Mouse (Mus musculus) left cerebral cortex, postnatal 14 days (tissue): Measurements from ENCODE around the gene Cpne1. TPM values are rescaled to one million over a fixed set of nuclear protein-coding genes. Genes with fewer than 3 reads are reported as not detected.
"Not testable (repeated sequence)": the region's sequence is repeated elsewhere in the genome, so short reads cannot be mapped to it uniquely, and the experiment has no call there.

Experiments
- DNase-seq, 2 experiments: peaks; one replicate each; pipeline ENCODE4 v3.0.0; 2021 to 2022; ENCODE audit warnings: low spot score in 2 of 2, mixed read lengths in 1 of 2
- intact Hi-C: fragments of 180-260 bp; cut with DNase I; formaldehyde crosslinking; loops from one replicate; pipeline ENCODE4 v1.15.1; 2025
- long read RNA-seq, 2 experiments: library from polyadenylated mRNA; stranded (forward); transcript quantifications; one replicate each; pipeline ENCODE4 v2.0.0; 2021
- total RNA-seq, 2 experiments: library from RNA; stranded (reverse); gene quantifications; 2 replicates each; pipeline ENCODE4 v1.2.3; 2021

Gene Cpne1
- total RNA-seq, result 10 to 100 TPM; 24.0 to 26.0 TPM
- long read RNA-seq, experiment 1, transcript Cpne1-203 (17 exons, 3,492 nt), result minor isoform, 5 of 23 reads
- long read RNA-seq, experiment 1, transcript Cpne1-202 (16 exons, 3,441 nt), result major isoform, 9 of 23 reads
- long read RNA-seq, experiment 1, partial matches to known transcripts, result 1 of 23 reads
- long read RNA-seq, experiment 1, other reads (novel, unspliced or antisense), result 8 of 23 reads
- long read RNA-seq, experiment 2, transcript Cpne1-202 (16 exons, 3,441 nt), result major isoform, 10 of 16 reads
- long read RNA-seq, experiment 2, partial matches to known transcripts, result 0 of 16 reads
- long read RNA-seq, experiment 2, other reads (novel, unspliced or antisense), result 4 of 16 reads

GRCm38 (mm10) chr2:156111358-156112079 lies at the start of gene Cpne1, which contains the start of gene Rbm12:
Cpne1 (minus strand) TSS chr2:156111965.
Rbm12 (minus strand) TSS chr2:156111978.
- intact Hi-C loops, result no loop called here
- DNase-seq, result peak; percentile 86 to 91

DNA sequence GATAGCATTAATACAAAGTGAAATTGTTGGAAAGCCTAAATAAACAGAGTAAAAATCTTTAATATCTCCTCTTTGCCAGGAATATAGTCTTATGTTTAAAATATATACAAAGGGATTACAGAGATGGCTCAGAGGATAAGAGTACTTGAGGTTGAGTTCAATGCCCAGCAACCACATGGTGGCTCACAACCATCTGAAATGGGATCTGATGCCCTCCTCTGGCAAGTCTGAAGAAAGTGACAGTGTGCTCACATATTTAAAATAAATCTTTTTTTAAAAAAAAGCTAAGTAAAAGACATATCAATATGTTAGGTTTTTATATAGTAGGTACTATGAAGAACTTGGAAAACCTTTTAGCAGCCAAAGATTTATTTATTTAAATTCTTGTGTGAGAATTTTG lies 39.8 kb upstream of the Cpne1 start:
- no peak for DNase-seq
- intact Hi-C loops, result no loop called here

GRCm38 (mm10) chr2:156147316-156147915 lies 35.7 kb upstream of the Cpne1 start:
- DNase-seq, result no peak
- intact Hi-C loops, result no loop called here

GRCm38 (mm10) chr2:156146272-156146989 lies 34.7 kb upstream of the Cpne1 start:
- DNase-seq, result no peak
- intact Hi-C loops, result no loop called here

- no peak for DNase-seq
- intact Hi-C loops, result no loop called here
These were observed 33.8 kb upstream of the Cpne1 start for GRCm38 (mm10) chr2:156145486-156146130.

- DNase-seq, result peak; percentile 96
- intact Hi-C loops, result loop anchor here (5.0 kb wide), 1 partner anchor 182 kb away; no protein-coding TSS in a partner anchor
These were observed 32.4 kb upstream of the Cpne1 start, which contains the start of the genes Romo1 and Nfs1 for GRCm38 (mm10) chr2:156143953-156144724. Romo1 (plus strand) TSS chr2:156144039. Nfs1 (minus strand) TSS chr2:156144186.

DNA sequence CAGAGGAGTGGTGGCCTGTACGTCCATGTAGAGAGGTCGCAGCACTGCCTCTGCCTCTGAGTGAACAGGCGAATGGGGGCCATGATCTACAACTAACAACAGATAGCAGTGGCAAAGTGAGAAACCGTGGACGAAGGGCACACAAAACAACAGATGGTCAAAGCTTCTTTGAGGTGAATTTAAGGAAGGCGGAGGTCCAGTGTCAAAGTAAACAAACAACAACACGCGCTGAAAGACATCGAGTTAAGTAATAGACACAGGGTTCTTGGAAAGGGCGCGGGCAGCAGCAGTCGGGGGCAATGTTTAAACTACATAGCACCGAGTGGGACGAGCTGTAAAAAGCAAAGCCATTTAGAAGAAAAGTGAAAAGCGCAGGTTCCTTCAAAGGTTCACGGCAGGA lies 31.6 kb upstream of the Cpne1 start:
- intact Hi-C loops, result loop anchor here (5.0 kb wide), 1 partner anchor 181 kb away; no protein-coding TSS in a partner anchor
- no peak for DNase-seq

DNA sequence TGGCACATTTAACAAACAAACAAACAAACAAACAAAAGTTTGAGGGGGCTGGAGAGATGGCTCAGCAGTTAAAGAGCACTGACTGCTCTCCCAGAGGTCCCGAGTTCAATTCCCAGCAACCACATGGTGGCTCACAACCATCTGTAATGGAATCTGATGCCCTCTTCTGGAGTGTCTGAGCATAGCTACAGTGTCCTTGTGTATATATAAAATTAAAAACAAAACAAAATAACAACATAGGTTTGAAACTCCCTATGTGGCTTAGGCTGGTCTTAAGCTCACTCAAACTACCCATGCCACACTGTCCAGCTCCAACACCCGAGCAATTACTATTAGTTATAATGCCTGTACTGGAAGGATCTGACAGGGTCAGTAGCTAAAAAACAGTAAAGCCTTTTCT lies 31.1 kb upstream of the Cpne1 start:
- intact Hi-C loops, result loop anchor here (5.0 kb wide), 1 partner anchor 181 kb away; no protein-coding TSS in a partner anchor
- DNase-seq, result no peak

DNA sequence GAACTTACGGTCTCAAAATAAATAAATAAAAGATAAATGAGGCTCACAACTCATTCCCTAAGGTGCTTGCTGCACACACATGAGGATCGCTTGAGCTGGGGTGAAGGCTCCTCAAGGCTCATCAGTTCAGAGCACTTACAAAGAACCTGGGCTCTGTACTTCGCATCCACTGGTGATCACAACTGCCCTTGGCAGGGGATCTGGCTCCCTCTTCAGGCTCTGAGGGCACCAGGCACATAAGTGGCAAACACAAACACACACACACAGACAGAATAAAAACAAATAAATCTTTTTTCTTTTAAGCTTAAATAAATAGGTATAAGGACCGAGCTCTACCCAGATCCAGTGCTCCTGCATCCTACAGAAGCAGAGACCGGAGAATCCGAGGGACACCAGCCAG lies 23.9 kb upstream of the Cpne1 start:
- intact Hi-C loops, result no loop called here
- DNase-seq, result no peak

DNA sequence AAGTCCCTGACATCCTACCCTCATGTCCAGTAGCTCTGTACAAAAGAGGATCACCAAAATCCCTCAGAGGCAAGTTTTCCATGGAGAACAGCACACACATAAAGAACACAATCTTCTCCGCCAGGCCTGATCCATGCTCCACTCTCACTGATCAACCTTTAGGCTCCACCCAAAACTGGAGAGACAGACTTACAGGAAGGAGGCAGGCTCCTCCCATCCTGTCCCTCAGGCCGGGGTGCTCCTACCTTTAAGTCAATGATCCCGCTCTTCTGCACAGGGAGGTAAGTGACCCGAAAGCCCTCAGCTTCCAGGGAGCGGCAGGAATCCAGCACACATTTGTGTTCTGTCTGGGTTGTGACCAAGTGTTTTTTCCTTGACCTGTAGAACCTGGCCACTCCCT lies 22.4 kb upstream of the Cpne1 start:
- intact Hi-C loops, result no loop called here
- DNase-seq, result no peak

DNA sequence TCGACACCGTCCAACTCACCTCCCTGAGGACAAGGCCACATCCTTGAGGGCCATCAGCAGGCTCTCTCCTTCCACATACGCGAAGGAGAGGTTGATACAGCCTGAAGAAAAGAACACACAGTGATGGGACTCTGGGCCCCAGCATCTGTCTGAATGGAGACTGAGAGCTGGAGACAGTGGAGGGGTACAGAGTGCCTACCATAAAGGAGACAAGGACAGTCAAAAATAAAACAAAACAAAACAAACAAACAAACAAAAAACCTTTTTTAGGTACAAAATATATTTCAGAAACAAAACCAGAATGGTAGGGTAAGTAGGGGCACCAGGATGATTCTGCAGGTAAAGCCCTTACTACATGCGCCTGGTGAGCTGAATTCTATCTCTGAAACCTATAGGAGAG lies 15.2 kb upstream of the Cpne1 start, which contains the start of gene Gm28036:
Gm28036 (minus strand) TSS at position 101 of the 400 bp plus-strand sequence.
- DNase-seq, result no peak
- intact Hi-C loops, result no loop called here

DNA sequence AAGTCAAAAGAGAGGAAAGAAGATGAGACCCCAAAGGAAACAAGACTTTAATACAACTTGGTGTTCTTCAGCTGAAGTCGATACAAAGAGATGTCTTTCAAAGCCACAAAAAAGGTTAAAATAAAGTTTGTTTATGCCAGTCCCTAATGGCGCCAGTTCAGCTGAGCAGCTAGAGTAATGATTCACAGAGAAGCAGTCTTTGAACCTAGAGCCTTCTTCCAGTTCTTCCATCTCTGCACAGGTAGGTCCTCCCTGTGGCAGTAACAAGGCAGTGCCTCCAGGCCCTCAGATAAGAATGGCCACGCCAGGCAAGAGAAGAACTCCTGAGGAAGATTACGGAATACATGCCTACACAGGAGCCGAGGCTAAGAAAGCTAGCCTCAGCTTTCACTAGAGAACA lies 12.0 kb upstream of the Cpne1 start:
- intact Hi-C loops, result no loop called here
- no peak for DNase-seq

- intact Hi-C loops, result no loop called here
- no peak for DNase-seq
These were observed 7.8 kb upstream of the Cpne1 start for GRCm38 (mm10) chr2:156119566-156119965.

- intact Hi-C loops, result not testable (repeated sequence)
These were observed 287 bp upstream of the Cpne1 start for GRCm38 (mm10) chr2:156112080-156112423.

GRCm38 (mm10) chr2:156110627-156111357 lies 973 bp downstream of the Cpne1 start:
- DNase-seq, result peak in 1 of 2 experiments; percentile 26
- intact Hi-C loops, result no loop called here

More at GRCm38 (mm10) chr2:156112080-156112423, 287 bp upstream of the Cpne1 start:
- not testable (repeated sequence) for DNase-seq

- DNase-seq, result no peak
- intact Hi-C loops, result no loop called here
These were observed 19.8 kb downstream of the Cpne1 start for GRCm38 (mm10) chr2:156091926-156092325.

DNA sequence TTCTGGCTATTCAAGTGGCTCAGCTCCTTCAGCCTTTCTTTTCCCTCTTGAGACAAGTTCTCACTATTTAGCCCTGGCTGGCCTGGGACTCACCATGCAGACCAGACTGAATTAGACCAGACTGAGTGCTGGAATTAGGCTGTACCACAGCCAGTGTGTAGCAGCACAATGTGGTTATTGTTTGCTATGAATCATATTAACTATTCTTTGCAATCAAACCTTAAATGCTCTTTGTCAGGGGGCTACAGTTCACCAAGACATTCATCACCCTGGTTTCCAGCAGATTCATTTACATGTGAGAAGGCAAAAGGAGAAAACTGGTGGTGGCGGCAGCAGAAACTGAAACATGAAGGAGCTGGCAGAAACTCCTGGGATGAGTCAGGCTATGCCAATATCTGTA lies 22.0 kb downstream of the Cpne1 start:
- DNase-seq, result no peak
- intact Hi-C loops, result no loop called here
